Mouse (Mus musculus) naive thymus-derived CD4-positive, alpha-beta T cell, adult 2 months (primary cell): ENCODE results near the gene Wdr11.

ENCODE experiments used
- DNase-seq: peaks from one replicate; pipeline ENCODE4 v3.0.0-alpha.2; 2011; ENCODE audit warnings: low read depth

Gene Wdr11

GRCm38 (mm10) chr7:129591371-129592131, at the start of gene Wdr11:
Wdr11 (plus strand) TSS chr7:129591863.
- DNase-seq = peak; percentile 72

- DNase-seq = no peak
Observed at GRCm38 (mm10) chr7:129567541-129567940, 24.1 kb upstream of the Wdr11 start.

- no peak for DNase-seq
Observed at GRCm38 (mm10) chr7:129568338-129568737, 23.3 kb upstream of the Wdr11 start.

- DNase-seq = no peak
Observed at GRCm38 (mm10) chr7:129574471-129574870, 17.2 kb upstream of the Wdr11 start.

DNA sequence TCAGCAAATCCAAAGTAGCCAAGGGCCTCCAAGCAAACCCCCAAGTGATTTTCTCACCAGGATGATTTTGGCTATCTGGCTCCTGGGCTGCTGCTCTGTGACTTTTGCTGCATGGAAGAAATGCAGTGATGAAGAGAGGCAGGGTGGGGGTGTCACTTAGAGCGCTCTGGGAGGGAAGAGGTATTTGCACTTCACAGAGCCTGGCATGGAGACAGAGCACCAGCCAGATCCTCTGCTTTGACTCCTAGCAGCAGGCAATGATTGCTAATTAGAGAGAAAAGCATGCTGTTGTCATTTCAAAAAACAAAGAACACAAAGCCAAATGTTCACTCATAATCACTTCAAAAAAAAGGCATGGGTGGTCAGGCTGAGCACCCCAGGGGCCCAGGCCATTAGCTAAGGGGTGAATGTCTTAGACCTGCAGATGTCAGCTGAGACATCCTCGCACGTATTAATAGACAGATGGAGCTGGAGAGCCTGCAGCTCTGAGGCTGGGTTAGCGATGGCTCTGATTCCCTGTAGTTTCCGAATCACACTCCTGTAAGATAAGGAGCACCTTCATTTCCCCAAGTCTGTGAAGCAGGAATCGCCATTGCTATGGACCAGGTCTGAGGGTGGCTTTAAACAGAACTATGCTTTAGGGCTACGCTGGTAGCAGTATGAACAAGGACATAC, 16.4 kb upstream of the Wdr11 start:
- no peak for DNase-seq

- DNase-seq = no peak
Observed at GRCm38 (mm10) chr7:129592132-129592745, 576 bp downstream of the Wdr11 start.

- no peak for DNase-seq
Observed at GRCm38 (mm10) chr7:129597186-129597585, 5.5 kb downstream of the Wdr11 start.

DNA sequence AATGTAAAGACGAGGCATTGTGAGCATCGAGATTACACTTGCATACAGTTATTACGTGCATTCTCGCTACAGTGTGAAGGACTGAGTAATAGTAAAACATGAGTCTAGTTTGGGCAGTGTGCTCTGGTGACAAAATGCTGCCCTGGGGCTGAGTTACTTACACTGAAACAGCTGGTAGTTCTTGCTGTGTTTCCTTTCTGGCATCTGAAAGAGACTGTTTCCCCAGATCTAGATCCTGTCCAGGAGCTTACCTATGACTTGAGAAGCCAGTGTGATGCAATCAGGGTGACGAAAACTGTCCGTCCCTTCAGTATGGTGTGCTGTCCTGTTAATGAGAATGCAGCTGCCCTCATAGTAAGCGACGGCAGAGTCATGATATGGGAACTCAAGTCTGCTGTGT, 14.6 kb downstream of the Wdr11 start:
- DNase-seq = no peak

GRCm38 (mm10) chr7:129621141-129621540, 29.5 kb downstream of the Wdr11 start:
- no peak for DNase-seq

DNA sequence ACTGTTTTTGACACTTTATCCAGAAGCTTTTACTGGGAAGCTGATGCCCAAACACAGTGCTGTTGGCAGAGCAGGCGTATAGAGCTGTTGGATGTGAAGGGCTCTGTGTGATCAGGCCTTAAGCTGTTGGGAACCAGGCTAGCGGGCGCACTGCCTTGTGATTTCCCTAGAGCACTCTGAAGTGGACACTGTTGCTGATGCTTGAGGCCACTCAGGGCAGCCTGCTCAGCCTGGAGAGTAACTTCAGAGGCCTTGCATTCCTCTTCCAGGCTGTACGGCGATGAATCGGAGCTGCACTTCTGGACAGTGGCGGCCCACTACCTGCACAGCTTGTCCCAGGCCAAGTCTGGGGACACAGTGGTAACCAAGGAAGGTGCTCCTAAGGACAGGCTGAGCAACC, 38.7 kb downstream of the Wdr11 start:
- no peak for DNase-seq

- no peak for DNase-seq
Observed at GRCm38 (mm10) chr7:129631453-129631852, 39.8 kb downstream of the Wdr11 start.

GRCm38 (mm10) chr7:129635898-129636640, 44.4 kb downstream of the Wdr11 start:
- no peak for DNase-seq

- no peak for DNase-seq
Observed at GRCm38 (mm10) chr7:129636992-129637391, 45.3 kb downstream of the Wdr11 start.

GRCm38 (mm10) chr7:129637906-129638475, 46.3 kb downstream of the Wdr11 start:
- DNase-seq = no peak

- no peak for DNase-seq
Observed at GRCm38 (mm10) chr7:129639006-129639405, 47.3 kb downstream of the Wdr11 start.

DNA sequence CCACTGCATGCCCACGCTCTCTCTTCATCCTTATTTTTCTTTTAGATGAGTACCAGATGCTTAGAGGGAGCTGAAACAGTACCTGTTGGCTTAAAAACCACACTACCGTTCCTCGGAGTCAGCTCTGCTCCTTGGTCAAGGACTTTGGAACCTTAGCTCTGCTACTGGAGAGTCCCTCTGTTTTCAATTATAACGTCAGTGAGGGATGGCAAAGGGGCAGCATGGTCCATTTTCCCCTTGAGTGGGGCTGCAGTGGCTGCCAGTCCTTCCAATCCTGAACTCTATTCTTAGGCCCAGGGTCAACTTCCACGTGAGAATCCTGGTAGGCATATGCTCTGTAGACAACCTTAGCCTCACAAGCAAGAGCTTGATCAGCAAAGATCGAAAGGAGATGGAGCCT, 48.2 kb downstream of the Wdr11 start:
- no peak for DNase-seq

GRCm38 (mm10) chr7:129643290-129643689, 51.6 kb downstream of the Wdr11 start:
- DNase-seq = no peak

DNA sequence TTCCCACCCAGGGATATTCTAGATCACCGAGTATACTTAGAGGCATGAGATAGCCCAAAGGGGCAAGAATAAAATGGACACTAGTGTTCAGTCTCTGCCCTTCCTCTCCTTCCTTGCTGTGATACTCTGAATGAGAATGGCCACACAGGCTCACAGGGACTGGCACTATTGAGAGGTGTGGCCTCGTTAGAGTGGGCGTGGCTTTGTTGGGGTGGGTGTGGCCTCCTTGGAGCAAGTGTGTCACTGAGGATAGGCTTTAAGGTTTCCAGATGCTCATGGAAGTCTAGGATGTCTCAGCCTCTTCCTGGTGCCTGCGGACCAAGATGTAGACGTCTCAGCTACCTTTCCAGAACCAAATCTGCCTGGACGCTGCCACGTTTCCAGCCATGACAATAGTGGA, 56.1 kb downstream of the Wdr11 start:
- no peak for DNase-seq

- peak; percentile 73 for DNase-seq
Observed at GRCm38 (mm10) chr7:129648938-129649337, 57.3 kb downstream of the Wdr11 start.

- DNase-seq = no peak
Observed at GRCm38 (mm10) chr7:129650717-129651116, 59.1 kb downstream of the Wdr11 start.

- no peak for DNase-seq
Observed at GRCm38 (mm10) chr7:129651781-129652180, 60.1 kb downstream of the Wdr11 start.

GRCm38 (mm10) chr7:129652901-129653460, 61.3 kb downstream of the Wdr11 start:
- DNase-seq = no peak
